Mouse (Mus musculus): ENCODE measurements around the gene Olfr309.

- TF ChIP-seq POLR2A (IDR thresholded peaks at IDR 0.05; ENCODE audit: borderline replicate concordance, low read depth, low read length) (no peak), CTCF (IDR thresholded peaks at IDR 0.05; ENCODE audit: low read depth, low read length) (no peak)
Observed at GRCm38 (mm10) chr7:86325530-86325929, 12.0 kb upstream of the Olfr309 start, which contains the start of gene Olfr308.
